Mouse (Mus musculus) thymus, postnatal 0 days (tissue): ENCODE results near the gene Tmem185b. TPM values are rescaled to one million over a fixed set of nuclear protein-coding genes. Genes with fewer than 3 reads are reported as not detected.

Experiments
- DNase-seq: peaks from one replicate; pipeline ENCODE4 v3.0.0-alpha.2; 2015; ENCODE audit warnings: low spot score
- polyA plus RNA-seq: library from polyadenylated mRNA; unstranded; fragments of >200 nt; fragmentation: Nextera tagmentation; extraction: Ambion mirVana; gene quantifications from 2 replicates; pipeline ENCODE4 v1.2.1, GENCODE M21; 2015

Gene Tmem185b
- polyA plus RNA-seq, 1 experiment from 2014 or later: 29.2 TPM

DNA sequence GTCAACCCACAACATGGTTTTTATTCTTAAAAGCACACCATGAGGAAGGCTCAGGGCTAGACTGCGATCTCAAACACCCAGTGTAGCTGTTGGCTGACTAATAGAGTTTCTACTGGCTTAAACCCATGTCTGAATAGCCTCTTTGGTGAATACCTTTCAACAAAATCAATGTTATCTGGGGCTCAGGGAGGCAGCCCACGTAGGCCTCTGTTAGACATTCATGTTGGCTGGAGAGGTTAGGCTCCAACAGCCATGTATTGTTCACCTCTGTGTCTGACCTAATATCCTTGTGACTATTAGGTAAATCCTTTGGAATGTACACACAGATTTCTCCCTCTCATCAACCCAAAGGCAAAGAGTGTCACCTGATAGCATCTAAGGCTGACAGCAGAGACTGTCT lies 10.2 kb downstream of the Tmem185b start:
- no peak for DNase-seq

DNA sequence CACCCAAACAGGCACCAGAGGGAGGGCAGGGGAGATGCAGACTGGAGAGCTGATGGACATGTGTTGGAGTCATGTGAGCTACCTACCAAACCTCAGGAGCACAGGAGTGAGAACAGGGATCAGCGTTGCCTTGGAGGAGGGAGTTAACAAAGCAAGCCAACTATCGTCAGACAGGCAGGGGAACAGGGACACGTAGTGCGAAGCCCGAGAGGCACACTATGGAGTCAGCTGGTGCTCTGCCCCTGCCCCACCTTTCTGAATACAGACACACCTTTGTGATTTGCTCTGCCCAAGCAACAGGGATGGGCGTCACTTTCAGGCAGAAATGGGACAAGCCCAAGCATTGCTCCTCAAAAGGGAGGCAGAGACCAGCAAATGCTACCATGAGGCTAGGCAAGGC lies 11.7 kb downstream of the Tmem185b start:
- no peak for DNase-seq

DNA sequence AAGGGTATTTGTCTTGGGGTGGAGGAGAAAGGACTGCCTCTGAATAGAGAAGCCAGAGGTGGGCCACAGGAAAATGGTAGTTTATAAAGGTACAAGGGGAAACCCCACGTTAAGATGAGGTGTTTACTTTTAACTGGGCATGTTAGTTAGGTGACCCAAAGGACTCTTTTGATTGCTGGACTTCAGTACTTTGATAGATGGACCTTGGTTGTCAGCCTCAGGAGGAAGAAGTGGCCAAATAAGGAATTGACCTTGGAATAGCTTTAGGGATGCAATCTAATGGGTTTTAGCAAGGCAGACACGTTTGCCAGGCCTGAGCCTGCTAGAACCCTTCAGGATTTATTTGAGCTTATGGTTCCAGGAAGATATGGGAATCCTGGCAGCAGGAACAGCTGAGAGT lies 13.3 kb downstream of the Tmem185b start:
- no peak for DNase-seq

DNA sequence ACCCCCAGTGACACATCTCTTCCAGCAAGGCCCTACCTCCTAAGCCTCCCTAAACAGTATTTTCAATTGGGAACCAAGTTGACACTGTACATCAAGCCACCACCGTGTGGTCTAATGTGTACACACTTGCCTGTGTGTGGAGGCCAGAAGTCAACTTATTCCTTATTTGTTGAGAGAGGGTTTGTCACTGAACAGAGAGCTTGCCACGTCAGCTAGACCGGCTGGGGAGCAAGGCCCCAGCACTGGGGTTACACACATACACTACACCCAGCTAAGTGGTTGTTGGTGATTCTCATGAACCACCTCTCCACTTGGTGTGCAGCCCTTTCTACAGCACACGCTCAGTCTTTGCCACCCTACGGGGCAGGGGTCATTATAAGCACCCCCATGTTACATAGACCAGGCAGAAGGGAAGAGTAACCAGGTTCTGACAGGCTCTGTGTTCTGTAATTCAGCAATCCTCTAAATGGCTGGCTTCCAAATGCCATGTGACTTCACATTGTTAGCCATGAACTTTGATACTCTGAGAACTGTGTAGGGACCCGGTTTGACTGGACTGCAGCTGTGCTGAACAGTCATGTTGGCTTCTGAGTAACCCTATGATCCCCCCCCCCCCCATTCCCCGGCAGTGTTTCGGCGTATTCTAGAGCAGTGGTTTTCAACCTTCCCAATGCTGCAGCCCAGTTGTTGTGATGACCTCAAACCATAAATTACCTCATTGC lies 15.0 kb downstream of the Tmem185b start:
- DNase-seq: no peak

DNA sequence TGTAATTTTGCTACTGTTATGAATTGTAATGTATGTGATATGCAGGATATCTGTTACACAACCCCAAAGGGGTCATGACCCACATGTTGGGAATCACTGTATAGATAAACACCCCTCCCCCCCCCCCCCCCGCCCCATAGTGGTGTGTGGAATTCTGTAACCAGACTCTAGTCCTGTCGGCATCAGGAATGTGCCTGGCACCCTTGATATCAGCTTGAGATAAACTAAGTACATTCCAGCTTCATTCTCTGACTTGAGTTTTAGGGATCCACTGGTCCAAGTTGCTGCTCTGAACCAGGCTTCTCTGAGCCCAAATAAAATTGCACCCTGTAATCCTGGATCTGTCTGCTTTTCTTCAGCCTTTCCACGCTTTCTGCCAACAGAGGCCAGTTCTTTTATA lies 15.6 kb downstream of the Tmem185b start:
- no peak for DNase-seq

DNA sequence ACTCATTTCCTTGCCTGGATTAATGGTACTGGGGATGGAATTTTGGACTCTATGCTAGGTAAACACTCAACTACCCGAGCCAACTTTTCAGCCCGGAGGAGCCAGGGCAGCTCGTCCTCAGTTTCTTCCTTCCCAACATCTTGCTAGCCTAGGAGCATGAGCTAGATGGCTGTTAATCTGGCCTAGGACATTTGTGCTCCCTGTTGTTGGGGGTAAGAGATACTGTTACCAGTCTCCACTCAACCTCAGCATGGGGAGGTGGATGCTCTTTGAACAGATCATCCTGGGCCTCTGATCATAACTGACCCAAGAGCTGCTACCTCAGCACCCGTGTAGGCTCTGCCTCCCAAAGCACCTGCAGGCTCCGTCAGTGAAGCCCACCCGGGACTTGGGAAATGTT lies 17.4 kb downstream of the Tmem185b start:
- DNase-seq: no peak

DNA sequence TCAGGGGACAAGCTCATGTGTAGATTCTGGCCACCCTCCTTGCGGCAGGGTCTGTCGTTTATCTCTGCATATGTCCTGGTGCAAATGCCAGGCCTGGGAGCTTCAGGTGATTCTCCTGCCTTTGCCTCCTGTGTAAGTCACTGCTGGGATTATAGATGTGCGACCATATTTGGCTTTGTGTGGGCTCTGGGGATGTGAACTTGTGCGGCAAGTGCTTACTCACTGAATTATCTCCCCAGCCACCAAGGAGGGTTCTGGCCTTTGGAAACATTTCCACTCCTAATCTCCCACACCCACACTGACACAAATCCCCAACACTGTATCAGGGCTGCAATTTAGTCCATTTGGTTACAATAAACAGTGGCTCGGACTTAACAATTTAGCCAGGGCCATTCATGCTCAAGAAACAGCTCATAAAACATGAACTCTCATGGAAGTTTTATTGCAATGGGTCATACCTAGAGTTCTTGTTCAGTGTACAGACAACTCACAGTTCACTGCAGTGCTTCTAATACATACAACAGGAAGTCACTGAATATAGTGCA lies 18.7 kb downstream of the Tmem185b start:
- DNase-seq: no peak

DNA sequence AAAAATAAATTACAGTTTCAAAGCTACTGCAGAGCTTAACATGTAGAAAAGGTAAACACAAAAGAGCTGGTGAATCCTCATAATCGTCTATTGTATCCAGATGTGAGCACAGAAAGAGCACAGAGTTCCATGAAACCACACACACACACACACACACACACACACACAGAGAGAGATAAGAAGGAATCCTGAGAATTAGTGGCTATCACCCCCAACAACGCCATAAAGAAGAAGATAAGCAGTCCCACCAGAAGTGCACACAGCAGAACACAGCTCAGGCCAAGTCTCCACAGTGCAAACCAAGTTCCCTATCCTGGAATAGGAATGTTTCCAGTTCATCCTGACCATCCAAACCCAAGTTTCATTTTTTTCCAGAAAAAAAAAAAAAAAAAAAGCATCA lies 19.2 kb downstream of the Tmem185b start:
- DNase-seq: no peak

DNA sequence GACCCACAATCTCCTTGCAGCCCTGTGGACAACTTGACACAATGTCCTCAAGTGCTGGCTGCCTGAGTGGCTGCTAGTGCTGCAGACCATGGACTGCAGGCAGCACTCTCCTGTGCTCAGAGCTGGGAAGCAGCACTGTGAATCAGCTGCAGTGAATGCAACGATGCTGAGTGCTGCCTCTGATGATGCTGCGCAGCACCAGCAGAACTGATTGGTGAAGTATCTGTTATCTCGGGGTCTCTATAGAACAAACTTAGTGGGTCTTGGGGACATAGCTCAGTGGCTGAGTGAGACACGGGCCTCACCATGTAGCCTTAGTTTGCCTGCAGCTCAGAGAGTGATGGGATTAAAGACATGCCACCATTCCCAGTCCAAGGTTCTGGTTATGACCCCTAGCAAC lies 19.7 kb downstream of the Tmem185b start:
- DNase-seq: no peak

DNA sequence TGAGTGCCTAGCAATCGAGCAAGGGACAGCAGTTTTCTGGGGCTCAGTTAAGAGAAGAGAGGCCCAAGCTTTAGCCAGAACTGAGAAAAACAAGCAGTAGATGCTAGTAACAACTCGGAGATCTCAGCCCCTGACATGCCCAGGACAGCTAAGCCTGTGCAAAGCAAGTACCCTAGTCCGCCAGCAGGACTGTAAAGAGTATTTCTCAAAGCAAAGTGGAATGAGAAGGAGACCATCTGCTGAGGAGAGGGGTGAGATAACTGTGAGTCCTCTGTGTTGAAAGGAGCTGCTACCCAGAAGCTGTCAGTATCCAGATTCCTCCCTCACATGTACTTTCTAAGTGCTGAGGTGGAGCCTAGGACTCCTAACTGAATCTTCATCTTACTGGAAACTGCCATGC lies 20.5 kb downstream of the Tmem185b start:
- no peak for DNase-seq

DNA sequence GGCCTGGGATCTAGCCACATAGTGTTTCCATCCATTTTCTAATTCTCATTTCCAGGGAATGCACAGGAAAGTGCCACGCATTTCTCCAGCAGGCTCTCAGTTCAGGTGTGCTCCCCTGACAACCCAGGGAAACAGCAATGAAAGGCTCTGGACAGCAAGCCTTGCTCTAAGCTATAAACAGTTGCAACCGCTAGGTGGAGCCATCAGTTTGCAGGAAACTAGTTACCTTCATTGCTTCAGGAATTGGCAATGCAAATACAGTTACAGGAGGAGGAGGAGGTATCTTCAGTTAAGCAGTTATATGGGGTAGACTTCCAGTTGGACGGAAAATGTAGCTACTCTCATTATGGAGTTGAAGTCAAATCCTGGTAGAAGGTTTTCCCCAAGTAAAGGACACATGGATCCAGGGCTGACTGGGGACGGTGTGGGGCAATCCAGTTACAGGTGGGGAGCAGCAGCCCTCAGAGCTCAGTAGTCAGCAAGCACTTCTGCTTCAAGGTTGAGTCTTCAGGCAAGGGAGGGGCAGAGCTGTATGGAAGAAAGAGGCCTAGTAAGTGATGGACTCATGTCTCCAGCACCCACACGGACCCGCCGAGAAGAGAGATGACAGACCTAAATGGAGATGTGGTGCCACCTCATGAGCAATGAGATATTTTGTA lies 22.8 kb downstream of the Tmem185b start:
- DNase-seq: peak; percentile 75

DNA sequence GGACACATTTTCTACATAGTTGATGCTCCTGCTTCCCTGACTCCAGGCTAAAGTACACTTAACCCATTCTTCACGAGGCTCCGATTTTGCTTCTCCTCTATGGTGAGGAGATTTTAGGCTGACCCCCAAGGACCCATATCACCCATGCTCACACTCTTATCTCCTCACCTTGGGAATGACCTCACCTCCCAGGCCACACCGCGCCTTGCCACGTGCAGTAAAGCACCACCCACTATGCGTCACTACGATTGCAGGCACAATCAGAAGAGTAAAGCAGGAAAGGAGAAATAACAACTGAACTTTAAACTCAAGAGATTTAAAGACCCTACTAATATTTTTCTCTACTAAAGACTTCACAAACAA lies 23.3 kb downstream of the Tmem185b start:
- DNase-seq: no peak

DNA sequence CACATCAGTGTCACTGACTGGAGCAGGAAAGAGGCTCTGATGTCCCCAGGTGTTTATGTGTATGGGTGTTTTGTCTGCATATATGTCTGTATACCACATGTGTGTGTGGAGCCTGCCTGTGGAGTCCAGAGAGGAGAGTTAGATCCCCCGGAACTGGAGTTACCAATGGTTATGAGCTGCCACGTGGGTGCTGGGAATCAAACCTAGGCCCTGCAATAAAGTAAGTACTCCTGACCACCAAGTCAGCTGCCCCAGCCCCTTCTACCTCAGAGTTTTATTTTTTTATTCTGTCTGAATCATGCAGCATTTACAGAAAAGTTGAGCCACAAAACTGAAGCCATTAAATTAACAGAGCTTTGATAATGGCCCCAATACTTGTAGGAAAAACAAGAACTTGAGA lies 24.1 kb downstream of the Tmem185b start:
- no peak for DNase-seq

DNA sequence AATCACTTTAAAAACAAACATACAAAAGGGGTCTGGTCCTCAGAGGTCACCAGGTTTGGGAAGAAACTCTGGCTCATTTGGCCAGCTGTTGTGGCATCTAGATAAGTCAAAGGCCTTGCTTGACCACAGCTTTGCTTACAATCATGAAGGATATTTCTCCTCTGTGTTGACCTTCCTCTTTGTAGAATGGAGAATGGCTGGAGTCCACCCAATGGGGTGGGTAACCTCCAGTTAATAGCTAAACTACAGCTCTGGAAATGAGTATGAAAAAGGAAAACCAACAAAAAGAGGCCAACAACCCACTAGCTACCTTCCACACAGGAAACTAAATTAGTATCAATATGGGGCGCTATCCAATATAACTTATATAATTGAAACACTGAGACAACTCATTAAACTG lies 25.7 kb downstream of the Tmem185b start:
- no peak for DNase-seq

DNA sequence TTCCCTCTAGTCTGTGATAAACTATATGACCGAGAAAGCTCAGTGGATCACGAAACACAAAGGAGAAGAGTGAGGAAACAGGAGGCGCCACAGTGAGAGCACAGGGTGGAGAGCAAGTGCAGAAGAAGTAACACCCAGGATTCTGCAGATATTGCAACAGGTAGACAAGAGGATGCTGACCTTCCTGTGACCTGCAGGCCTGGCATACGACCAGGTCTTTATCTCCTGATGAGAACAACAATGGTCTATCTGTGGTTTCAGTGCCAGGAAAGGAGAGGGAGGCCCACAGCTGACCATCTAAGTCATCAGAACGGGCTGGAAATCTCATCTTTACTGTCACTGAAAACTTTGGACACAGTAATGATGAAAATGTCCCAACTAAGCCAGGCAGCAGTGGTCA lies 29.7 kb downstream of the Tmem185b start:
- DNase-seq: no peak

DNA sequence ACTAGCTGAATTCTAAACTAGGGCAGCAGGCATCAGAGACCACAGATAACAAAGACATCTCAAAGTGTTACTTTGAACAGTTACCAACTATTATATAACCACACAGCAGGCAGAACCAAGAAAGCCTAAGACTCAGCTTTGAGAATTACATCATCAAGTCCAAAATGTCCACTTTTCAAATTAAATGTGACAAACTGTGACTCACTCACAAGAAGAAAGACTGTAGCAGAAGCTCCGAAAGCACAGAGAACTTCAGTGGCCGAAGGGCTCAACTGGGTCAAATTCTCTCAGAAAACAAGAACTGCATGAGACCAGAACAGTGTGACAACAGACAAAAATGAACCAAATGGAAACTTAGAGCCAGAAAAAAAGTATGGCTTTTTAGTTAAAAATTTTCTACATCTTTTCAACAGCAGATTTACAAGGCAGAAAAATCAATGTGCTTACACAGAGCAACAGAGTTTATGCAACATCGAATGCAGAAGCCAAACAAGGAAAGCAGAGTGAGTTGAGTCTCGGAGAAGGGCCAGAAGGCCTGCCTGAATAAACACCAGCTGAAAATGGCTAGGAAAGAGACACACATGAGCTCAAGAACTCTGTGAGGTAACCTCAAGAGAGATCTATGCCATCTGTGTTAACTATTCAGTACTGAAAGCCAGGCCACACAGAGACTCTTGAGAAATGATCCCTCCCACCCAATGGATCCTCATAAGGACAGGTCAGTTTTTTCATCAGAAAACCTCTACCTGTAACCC lies 31.9 kb downstream of the Tmem185b start:
- no peak for DNase-seq

DNA sequence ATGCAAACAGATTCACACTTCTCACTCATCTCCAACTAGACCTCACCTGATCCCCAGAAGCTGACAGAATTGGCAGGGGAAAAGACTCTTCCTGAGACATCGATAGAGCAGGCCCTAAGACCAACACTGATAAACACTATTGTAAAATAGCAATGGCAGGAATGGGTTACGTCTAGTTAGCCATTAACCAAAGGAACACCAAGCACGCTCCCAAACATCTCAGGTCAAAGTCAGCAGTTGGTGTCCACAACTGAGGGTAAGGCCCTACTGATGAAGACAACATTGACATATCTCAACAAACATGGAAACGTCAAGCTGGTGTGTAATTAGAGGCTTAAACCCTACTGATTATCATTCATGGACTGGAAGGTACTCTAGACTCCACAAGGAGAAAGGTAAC lies 39.6 kb downstream of the Tmem185b start:
- no peak for DNase-seq

DNA sequence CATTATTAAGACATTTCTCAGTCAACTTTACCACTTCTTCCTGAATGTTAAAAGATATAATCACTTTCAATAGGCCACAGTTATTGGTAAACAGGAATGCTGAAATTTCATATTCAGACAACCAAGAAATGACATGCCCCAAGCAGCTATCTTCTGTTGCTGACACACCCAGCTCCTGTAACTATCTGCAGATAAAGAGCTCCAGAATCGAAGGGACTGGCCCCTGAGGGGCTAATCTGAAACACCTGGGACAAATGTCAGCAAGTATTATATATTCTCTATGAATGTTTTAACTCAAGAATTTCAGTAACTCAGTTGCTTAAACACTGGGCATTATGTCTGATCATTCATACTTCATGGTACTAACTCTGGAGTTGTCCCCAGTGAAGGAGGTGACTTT lies 44.2 kb downstream of the Tmem185b start:
- no peak for DNase-seq
